Mouse (Mus musculus): Measurements from ENCODE around the gene Ppp5c. TPM values are rescaled to one million over a fixed set of nuclear protein-coding genes. Genes with fewer than 3 reads are reported as not detected.
"Not testable (repeated sequence)": the region's sequence is repeated elsewhere in the genome, so short reads cannot be mapped to it uniquely, and the experiment has no call there.

Ppp5c gene
- polyA plus RNA-seq (2016; fragmentation: Nextera tagmentation; extraction: Ambion mirVana), result 101 and 102 TPM in 2 replicates

DNA sequence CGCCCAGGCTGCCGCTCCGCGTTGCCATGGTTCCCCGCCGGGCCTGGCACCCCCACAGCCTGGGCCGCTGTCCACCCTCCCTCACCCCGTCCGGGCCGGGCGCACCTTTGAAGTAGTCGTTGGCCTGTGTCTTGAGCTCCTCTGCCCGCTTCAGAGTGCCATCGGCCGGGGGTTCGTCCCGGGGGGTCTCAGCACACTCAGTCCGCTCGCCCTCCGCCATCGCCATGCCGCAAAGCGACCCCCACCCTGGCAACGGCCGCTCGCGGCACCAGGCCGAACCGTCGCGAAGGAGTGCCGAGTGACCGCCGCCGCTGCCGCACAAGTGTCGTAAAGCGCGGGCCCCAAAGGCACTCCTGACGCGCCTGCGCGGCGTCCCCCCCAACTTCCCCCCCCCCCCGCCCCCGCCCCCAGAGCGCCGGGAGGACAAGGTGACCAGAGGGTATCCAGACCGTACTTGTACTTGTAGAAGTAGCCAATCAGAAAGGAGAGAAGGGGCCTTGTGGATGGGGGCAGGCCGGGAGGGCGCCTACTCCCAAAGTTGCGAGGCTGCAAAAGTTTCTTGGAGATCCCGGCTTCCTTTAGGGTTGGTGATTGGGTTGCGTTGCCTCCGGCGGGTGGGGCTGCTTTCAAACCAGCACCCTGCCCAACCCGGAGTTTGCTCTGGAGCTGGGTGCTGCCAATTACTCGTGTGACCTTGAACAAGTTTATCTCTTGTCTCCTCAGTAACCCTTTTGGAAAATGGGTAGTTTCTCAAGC, at the start of gene Ppp5c:
Ppp5c (minus strand) TSS at position 337 of the 756 bp plus-strand sequence.
- H3K9ac ChIP-seq, result peak within 1 kb of the TSS; percentile 85
- H3K27me3 ChIP-seq, result no peaks in the 10 kb centered on the region
- peak within 1 kb of the TSS; percentile 77 for H3K27ac ChIP-seq
- H3K4me1 ChIP-seq, result peaks cover 24% of the 10 kb centered on the region
- under 1% methylated on average over 54 of the region's 58 CpGs for WGBS
- ATAC-seq (ENCODE audit: low FRiP score), result peak; percentile 91
- peaks cover 18% of the 10 kb centered on the region for H3K36me3 ChIP-seq
- H3K9me3 ChIP-seq (replicated peaks), result no peaks in the 10 kb centered on the region
- H3K4me3 ChIP-seq, result peak within 1 kb of the TSS; percentile 86
- peak within 1 kb of the TSS; percentile 72 for H3K4me2 ChIP-seq (replicated peaks)

DNA sequence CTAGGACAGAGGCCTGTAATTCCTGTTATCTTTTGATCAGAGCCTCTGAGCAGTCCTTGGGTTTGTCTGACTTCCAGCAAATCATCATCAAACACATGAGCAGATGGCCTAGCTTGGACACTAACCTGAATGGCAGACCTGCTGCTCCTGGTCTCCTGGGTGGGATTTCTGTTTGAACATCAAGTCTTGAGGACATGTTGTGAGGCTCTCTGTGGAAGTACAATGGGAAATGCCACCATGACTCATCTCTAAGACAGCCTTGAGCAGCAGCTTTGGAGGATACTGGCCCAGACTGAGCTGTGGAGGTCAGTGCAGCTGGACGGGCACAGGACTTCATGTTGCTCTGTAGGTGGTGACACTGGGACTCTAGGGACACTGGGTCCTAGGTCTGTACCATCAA, 48.8 kb upstream of the Ppp5c start:
- no peaks in the 10 kb centered on the region for H3K4me1 ChIP-seq
- H3K4me2 ChIP-seq (replicated peaks), result no peak overlapping the region
- H3K9ac ChIP-seq, result no peak overlapping the region
- H3K27me3 ChIP-seq, result peaks cover 2% of the 10 kb centered on the region; the same call in 1 of the 2 replicates
- 0 out of 2 replicates have a peak, but pooled peaks cover 7% of the 10 kb centered on the region for H3K9me3 ChIP-seq (replicated peaks)
- no peak for ATAC-seq (ENCODE audit: low FRiP score)
- H3K36me3 ChIP-seq, result no peaks in the 10 kb centered on the region
- H3K4me3 ChIP-seq, result no peak overlapping the region
- no peak overlapping the region for H3K27ac ChIP-seq
- 100% methylated on average over 1 of the region's 1 CpGs for WGBS

DNA sequence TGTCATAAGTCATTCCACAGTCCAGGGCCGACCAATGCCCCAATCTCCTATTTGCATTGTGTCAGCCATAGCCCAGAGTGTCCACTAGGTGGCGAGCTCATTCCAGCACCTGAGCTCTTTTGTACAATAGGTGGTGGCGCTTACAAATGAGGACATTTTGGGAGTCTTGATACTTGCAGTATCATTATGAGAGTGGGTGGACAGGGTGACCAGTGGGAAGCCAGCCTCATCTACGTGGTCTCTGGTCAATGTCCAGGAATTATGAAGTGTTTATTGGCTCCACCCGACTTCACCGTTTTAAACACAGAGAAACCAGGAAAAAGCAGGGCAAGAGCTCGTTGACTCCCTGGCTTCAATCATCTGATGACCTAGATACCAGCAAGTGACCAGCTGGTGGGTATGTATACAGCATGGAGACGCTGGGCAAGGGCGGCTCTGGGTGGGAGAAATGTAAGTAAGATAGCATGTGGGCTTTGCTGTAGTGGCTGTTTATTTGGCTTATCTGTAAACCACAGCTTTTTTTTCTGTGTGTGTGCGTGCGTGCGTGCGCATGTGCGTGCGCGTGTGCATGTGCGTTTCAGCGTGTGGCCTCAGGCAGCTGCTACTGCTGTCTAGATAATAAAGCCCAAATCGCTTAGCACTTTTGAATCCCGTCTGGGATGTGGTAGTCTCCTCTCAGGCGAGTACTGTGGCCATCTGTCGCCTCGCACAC, 46.3 kb upstream of the Ppp5c start, which contains the start of gene Psg16:
Psg16 (plus strand) TSS at position 137 of the 712 bp plus-strand sequence.
- WGBS, result 72% methylated on average over 23 of the region's 23 CpGs
- Histone ChIP-seq H3K27ac (no peak within 1 kb of the TSS), H3K4me2 (replicated peaks) (no peak within 1 kb of the TSS), H3K4me1 (no peaks in the 10 kb centered on the region), H3K36me3 (no peaks in the 10 kb centered on the region), H3K9ac (no peak within 1 kb of the TSS), H3K27me3 (peaks cover 2% of the 10 kb centered on the region; the same call in 1 of the 2 replicates), H3K9me3 (replicated peaks) (0 out of 2 replicates have a peak, but pooled peaks cover 7% of the 10 kb centered on the region), H3K4me3 (no peak within 1 kb of the TSS)
- peak; percentile 60 for ATAC-seq (ENCODE audit: low FRiP score)

DNA sequence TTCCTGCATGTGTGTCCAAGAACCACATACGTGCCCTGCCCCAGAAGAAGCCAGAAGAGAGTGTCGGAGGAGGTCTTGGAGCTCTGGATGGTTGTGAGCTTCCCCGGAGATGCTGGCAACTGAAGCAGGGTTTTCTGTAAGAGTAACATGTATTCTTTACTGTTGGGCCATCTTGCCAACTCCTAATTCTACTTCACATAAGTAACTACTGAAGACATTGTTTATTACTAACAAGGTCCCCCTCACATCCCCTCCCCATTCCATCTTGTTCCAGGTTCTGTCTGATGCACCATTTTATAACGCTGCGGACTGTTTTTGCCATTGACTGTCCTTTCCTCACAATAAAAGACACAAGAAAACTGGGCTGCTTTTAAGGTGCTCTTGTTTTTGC, 45.8 kb upstream of the Ppp5c start:
- Histone ChIP-seq H3K36me3 (no peaks in the 10 kb centered on the region), H3K9me3 (replicated peaks) (0 out of 2 replicates have a peak, but pooled peaks cover 7% of the 10 kb centered on the region), H3K4me2 (replicated peaks) (no peak overlapping the region), H3K4me1 (no peaks in the 10 kb centered on the region), H3K9ac (no peak overlapping the region), H3K27me3 (peaks cover 2% of the 10 kb centered on the region; the same call in 1 of the 2 replicates), H3K27ac (no peak overlapping the region), H3K4me3 (no peak overlapping the region)
- ATAC-seq (ENCODE audit: low FRiP score), result no peak
- 60% methylated on average over 5 of the region's 5 CpGs for WGBS

DNA sequence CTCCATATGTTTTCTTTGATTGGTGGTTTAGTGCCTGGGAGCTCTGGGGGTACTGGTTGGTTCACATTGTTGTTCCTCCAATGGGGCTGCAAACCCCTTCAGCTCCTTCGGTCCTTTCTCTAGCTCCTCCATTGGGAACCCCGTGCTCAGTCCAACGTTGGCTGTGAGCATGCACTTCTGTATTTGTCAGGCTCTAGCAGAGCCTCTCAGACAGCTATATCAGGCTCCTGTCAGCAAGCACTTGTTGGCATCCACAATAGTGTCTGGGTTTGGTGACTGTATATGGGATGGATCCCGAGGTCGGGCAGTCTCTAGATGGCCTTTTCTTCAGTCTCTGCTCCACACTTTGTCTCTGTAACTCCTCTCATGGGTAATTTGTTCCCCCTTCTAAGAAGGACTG, 39.9 kb upstream of the Ppp5c start:
- H3K9ac ChIP-seq; H3K4me3 ChIP-seq; H3K27ac ChIP-seq; H3K4me1 ChIP-seq; ATAC-seq (ENCODE audit: low FRiP score); H3K36me3 ChIP-seq; H3K9me3 ChIP-seq (replicated peaks); H3K4me2 ChIP-seq (replicated peaks): not testable (repeated sequence)
- H3K27me3 ChIP-seq, result peaks cover 13% of the 10 kb centered on the region
- 74% methylated on average over 5 of the region's 5 CpGs for WGBS

DNA sequence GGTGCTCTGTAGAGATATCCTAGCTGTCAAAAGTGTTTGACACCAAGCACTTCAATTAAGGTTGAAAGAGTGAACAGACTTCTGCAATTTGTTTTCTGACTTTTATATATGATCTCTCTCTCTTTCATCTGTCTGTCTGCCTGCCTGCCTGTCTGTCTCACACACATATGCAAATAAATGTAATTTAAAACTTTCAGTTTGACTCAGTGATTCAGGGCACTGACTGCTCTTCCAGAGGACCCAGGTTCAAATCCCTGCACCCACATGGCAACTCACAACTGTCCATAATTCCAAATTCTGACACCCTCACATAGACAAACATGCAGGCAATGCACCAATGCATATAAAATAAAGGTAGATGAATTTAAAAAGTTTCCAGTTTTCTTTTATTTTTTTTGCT, 39.3 kb upstream of the Ppp5c start:
- no peak overlapping the region for H3K9ac ChIP-seq
- no peak overlapping the region for H3K4me3 ChIP-seq
- no peak overlapping the region for H3K4me2 ChIP-seq (replicated peaks)
- ATAC-seq (ENCODE audit: low FRiP score), result no peak
- no peak overlapping the region for H3K27ac ChIP-seq
- H3K4me1 ChIP-seq, result peaks cover 9% of the 10 kb centered on the region
- no peaks in the 10 kb centered on the region for H3K36me3 ChIP-seq
- H3K9me3 ChIP-seq (replicated peaks), result no peaks in the 10 kb centered on the region
- peaks cover 19% of the 10 kb centered on the region for H3K27me3 ChIP-seq

DNA sequence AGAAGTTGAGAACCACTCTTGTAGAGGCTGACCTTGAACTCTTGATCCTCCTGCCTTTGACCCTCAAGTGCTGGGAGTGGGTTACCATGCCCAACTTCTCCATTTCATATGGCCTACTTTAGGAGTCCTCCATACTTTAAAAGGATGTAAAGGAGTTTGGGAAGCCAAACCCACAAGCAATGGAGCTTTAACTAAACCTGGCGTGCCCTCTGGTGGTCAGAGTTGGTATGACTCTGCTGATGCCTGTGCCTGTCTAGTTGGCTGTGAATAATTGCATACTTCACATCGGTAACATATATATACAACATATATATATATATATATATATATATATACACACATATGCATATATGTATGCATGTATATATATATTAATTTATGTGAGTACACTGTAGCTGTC, 38.7 kb upstream of the Ppp5c start:
- Histone ChIP-seq H3K27me3 (peaks cover 25% of the 10 kb centered on the region), H3K4me1 (peaks cover 11% of the 10 kb centered on the region), H3K4me2 (replicated peaks) (no peak overlapping the region), H3K27ac (no peak overlapping the region), H3K4me3 (no peak overlapping the region), H3K9ac (no peak overlapping the region), H3K36me3 (no peaks in the 10 kb centered on the region), H3K9me3 (replicated peaks) (no peaks in the 10 kb centered on the region)
- no peak for ATAC-seq (ENCODE audit: low FRiP score)
- WGBS, result 15% methylated on average over 2 of the region's 2 CpGs

DNA sequence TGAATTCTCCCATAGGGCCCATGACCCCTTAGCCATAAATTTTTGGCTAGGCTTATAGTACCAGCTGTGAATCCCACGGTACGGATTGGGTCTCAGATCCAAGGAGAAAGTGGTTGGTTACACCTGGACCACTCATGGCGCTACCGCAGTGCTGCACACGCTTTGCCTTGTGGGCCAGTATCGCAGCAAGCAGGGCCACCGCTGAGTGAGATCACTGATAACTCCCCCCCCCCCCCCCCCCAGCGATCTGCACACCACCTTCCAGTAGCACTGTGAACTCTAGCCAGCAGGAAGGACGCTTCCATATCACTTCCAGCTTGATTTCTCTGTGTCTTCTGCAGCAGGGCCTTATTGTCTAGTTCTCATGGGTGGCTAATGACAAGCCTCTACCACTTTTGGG, 37.9 kb upstream of the Ppp5c start:
- Histone ChIP-seq H3K4me1 (peaks cover 18% of the 10 kb centered on the region), H3K9me3 (replicated peaks) (no peaks in the 10 kb centered on the region), H3K27me3 (peaks cover 33% of the 10 kb centered on the region), H3K9ac (no peak overlapping the region), H3K4me3 (no peak overlapping the region), H3K27ac (no peak overlapping the region), H3K4me2 (replicated peaks) (no peak overlapping the region), H3K36me3 (no peaks in the 10 kb centered on the region)
- ATAC-seq (ENCODE audit: low FRiP score), result no peak
- WGBS, result 94% methylated on average over 8 of the region's 9 CpGs

DNA sequence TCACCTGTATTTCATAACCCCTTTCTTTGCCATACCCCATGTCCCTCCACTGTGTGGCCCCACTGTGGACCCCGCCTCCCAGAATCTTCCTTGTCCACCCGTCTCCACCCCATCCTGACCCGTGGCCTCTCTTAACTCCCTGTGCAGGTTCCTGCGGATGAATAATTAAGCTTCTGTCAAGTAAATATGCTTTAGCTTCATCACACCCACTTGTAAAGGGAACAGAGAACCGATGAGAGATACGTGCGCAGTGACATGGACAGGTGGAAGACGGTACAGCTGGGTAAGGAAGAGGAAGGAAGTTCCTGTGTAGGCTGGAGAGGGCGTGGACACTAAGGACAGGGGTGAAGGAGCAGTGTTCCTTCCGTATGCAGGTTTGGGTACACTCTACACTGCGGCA, 35.1 kb upstream of the Ppp5c start:
- H3K4me3 ChIP-seq, result peak overlapping the region; percentile 40
- 22% methylated on average over 11 of the region's 11 CpGs for WGBS
- H3K4me1 ChIP-seq, result peaks cover 46% of the 10 kb centered on the region
- no peaks in the 10 kb centered on the region for H3K9me3 ChIP-seq (replicated peaks)
- no peaks in the 10 kb centered on the region for H3K36me3 ChIP-seq
- H3K4me2 ChIP-seq (replicated peaks), result peak overlapping the region; percentile 62
- peak overlapping the region; percentile 62 for H3K9ac ChIP-seq
- H3K27ac ChIP-seq, result 0 out of 2 replicates have a peak overlapping the region, but pooled peaks have one; percentile 4
- peak; percentile 21 for ATAC-seq (ENCODE audit: low FRiP score)
- H3K27me3 ChIP-seq, result peaks cover 37% of the 10 kb centered on the region

DNA sequence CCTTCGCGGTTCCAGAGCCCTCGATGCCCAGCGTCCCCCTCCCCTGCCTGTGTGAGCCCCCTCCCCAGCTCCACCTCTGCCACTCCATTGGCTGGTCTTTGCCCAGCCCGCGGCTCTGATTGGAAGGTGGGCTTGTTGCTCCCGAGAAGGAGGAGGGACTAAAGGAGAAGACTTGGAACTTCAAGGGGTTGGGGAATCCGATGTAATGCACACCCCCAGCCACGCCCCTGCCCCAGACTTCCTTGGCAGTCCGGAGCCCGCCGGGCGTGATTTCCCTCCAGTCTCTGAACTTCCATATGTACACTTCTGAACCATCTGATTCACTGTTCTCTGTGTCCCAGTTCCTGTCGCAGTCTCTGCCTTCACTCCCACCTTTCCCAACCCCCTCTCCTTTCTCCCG, 34.7 kb upstream of the Ppp5c start, which contains the start of gene Hif3a:
Hif3a (minus strand) TSS at position 39 of the 400 bp plus-strand sequence.
- Histone ChIP-seq H3K9me3 (replicated peaks) (no peaks in the 10 kb centered on the region), H3K4me3 (peak within 1 kb of the TSS; percentile 40), H3K27me3 (peaks cover 36% of the 10 kb centered on the region), H3K36me3 (no peaks in the 10 kb centered on the region), H3K9ac (peak within 1 kb of the TSS; percentile 62), H3K4me2 (replicated peaks) (peak within 1 kb of the TSS; percentile 62), H3K4me1 (peaks cover 49% of the 10 kb centered on the region), H3K27ac (0 out of 2 replicates have a peak within 1 kb of the TSS, but pooled peaks have one; percentile 4)
- under 1% methylated on average over 15 of the region's 15 CpGs for WGBS
- ATAC-seq (ENCODE audit: low FRiP score), result peak; percentile 71

DNA sequence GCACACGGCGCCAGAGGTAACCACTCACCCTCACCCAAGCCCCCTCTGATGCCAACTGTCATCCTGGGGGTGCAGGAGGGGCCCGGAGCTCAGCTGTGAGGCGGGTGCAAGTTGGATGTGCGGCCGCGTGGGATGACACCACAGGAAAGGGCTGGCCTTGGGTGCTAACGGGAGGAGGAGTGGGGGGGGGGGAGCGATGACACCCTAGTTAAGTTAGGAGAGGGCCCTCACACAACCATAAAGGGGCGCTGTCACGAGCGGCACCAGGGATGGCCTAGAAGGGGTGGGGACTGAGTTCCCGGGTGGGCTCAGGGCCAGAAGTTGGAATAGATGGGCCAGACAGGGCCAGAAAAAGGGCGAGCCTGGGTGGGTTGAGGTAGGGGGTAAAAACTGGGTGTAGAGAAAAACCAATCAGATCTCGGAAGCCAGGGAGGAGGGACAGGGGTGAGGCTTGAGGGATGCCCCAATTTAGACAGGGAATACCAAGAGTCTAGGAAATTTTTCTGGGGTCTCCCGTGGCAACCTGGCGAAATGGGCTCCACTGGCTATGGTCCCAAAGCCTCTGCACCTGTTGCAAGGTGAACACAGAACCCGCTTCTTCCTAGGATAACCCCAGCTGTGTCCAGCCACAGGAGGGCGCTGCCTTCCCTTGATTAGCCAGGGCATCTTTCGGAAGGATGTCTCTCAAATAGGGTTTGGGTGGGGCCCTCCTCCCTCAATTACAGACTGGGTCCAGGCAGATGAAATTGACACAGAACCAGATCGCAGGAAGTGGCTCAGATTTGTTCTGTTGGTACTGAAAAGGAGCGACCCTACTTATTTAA, 33.3 kb upstream of the Ppp5c start:
- ATAC-seq (ENCODE audit: low FRiP score), result no peak
- no peak overlapping the region for H3K4me3 ChIP-seq
- H3K9me3 ChIP-seq (replicated peaks), result no peaks in the 10 kb centered on the region
- H3K4me2 ChIP-seq (replicated peaks), result peak overlapping the region; percentile 62
- peaks cover 57% of the 10 kb centered on the region for H3K4me1 ChIP-seq
- no peak overlapping the region for H3K27ac ChIP-seq
- H3K27me3 ChIP-seq, result peaks cover 44% of the 10 kb centered on the region
- H3K36me3 ChIP-seq, result no peaks in the 10 kb centered on the region
- no peak overlapping the region for H3K9ac ChIP-seq
- 83% methylated on average over 22 of the region's 22 CpGs for WGBS
